Comparison of ENCODE assay signal across 8 mouse cellular contexts in genomic region chr11:50238324-50238723, GRCm38 (mm10). TPM values are rescaled to one million over a fixed set of nuclear protein-coding genes. Genes with fewer than 3 reads are reported as not detected.
DNase-seq lines count a peak whose midpoint lies in the region; ATAC-seq and TF ChIP-seq lines count a peak whose summit lies in the region.

Gene Ltc4s, minus strand, starts transcription at chr11:50238616.

- WGBS in spleen, adult 2 months = 46% methylated on average over 10 of the region's 10 CpGs
- 49% methylated on average over 10 of the region's 10 CpGs for WGBS in forebrain, embryonic 10.5 days
- 46% methylated on average over 10 of the region's 10 CpGs for WGBS in intestine, embryonic 15.5 days

- H3K9ac ChIP-seq in intestine, embryonic 15.5 days = no peak within 1 kb of the TSS

- H3K4me3 ChIP-seq in spleen, adult 2 months (ENCODE audit: extremely low read depth, insufficient read depth, insufficient read length) = peak within 1 kb of the TSS; percentile 85; the same call in 1 of the 2 replicates
- peak within 1 kb of the TSS; percentile 76 for H3K4me3 ChIP-seq in forebrain, embryonic 10.5 days
- H3K4me3 ChIP-seq in intestine, embryonic 15.5 days (replicated peaks) = peak within 1 kb of the TSS; percentile 58
- H3K4me3 ChIP-seq in megakaryocyte, embryonic 14.5 days (replicated peaks) = peak within 1 kb of the TSS; percentile 95

- no peak within 1 kb of the TSS for H3K27ac ChIP-seq in spleen, adult 2 months (ENCODE audit: insufficient read depth, low read length)
- H3K27ac ChIP-seq in forebrain, embryonic 10.5 days = no peak within 1 kb of the TSS
- H3K27ac ChIP-seq in intestine, embryonic 15.5 days = no peak within 1 kb of the TSS

- H3K36me3 ChIP-seq in spleen, adult 2 months (ENCODE audit: control insufficient read depth, insufficient read depth, low read length) = no peaks in the 10 kb centered on the region
- peaks cover 18% of the 10 kb centered on the region for H3K36me3 ChIP-seq in forebrain, embryonic 10.5 days (replicated peaks)
- peaks cover 17% of the 10 kb centered on the region for H3K36me3 ChIP-seq in intestine, embryonic 15.5 days
- peaks cover 25% of the 10 kb centered on the region for H3K36me3 ChIP-seq in megakaryocyte, embryonic 14.5 days (replicated peaks; ENCODE audit: low read length)

- no peak for DNase-seq in spleen, adult 2 months (ENCODE audit: low read depth in 1 of 2, low spot score in 2 of 2)
- no peak for DNase-seq in spleen, adult 18-20 months
- no peak for DNase-seq in forebrain, embryonic 10.5 days (ENCODE audit: extremely low spot score, low spot score)
- no peak for DNase-seq in B cell, adult 2 months
- no peak for DNase-seq in gastrocnemius, postnatal 4 days (ENCODE audit: low spot score in 2 of 2)
- DNase-seq in cerebellum, postnatal 4 days (ENCODE audit: low spot score in 2 of 2) = no peak

- no peak for ATAC-seq in intestine, embryonic 15.5 days

- no peak for TF ChIP-seq CTCF in spleen, adult 2 months (IDR thresholded peaks at IDR 0.05; ENCODE audit: extremely low read depth, insufficient read depth, insufficient read length, insufficient replicate concordance)

- no peaks in the 10 kb centered on the region for H3K9me3 ChIP-seq in forebrain, embryonic 10.5 days
- no peaks in the 10 kb centered on the region for H3K9me3 ChIP-seq in intestine, embryonic 15.5 days
- no peaks in the 10 kb centered on the region for H3K9me3 ChIP-seq in megakaryocyte, embryonic 14.5 days

- peak within 1 kb of the TSS; percentile 95 for H3K4me2 ChIP-seq in intestine, embryonic 15.5 days (replicated peaks)

- H3K4me1 ChIP-seq in spleen, adult 2 months (ENCODE audit: control insufficient read depth, insufficient read depth, insufficient read length) = peaks cover 4% of the 10 kb centered on the region; the same call in 1 of the 2 replicates
- peaks cover 20% of the 10 kb centered on the region for H3K4me1 ChIP-seq in forebrain, embryonic 10.5 days
- peaks cover 15% of the 10 kb centered on the region for H3K4me1 ChIP-seq in intestine, embryonic 15.5 days (replicated peaks)
- peaks cover 67% of the 10 kb centered on the region for H3K4me1 ChIP-seq in megakaryocyte, embryonic 14.5 days

- H3K27me3 ChIP-seq in spleen, adult 2 months (ENCODE audit: control insufficient read depth, insufficient read depth, low read length) = no peaks in the 10 kb centered on the region
- H3K27me3 ChIP-seq in forebrain, embryonic 10.5 days (ENCODE audit: poor library complexity, severe bottlenecking) = peaks cover 56% of the 10 kb centered on the region
- 0 out of 2 replicates have a peak, but pooled peaks cover 10% of the 10 kb centered on the region for H3K27me3 ChIP-seq in intestine, embryonic 15.5 days (replicated peaks)
- peaks cover 4% of the 10 kb centered on the region for H3K27me3 ChIP-seq in megakaryocyte, embryonic 14.5 days (replicated peaks)

- TF ChIP-seq POLR2A in spleen, adult 2 months (IDR thresholded peaks at IDR 0.05; ENCODE audit: low read depth, low read length) = no peak

RNA-seq across cellular contexts. Expression of gene Ltc4s, which starts in this region (rescaled TPM):
- polyA plus RNA-seq in spleen, adult 2 months (2012; rRNA removed) = 44.9 and 53.9 TPM in 2 replicates
- polyA plus RNA-seq in forebrain, embryonic 10.5 days (2016; fragmentation: Nextera tagmentation; extraction: Ambion mirVana) = 0.79 and 1.1 TPM in 2 replicates
- 3.9 and 4.2 TPM in 2 replicates for polyA plus RNA-seq in intestine, embryonic 15.5 days (2015; fragmentation: Nextera tagmentation; extraction: Ambion mirVana)
- polyA plus RNA-seq in megakaryocyte, embryonic 14.5 days (2012; ENCODE audit: insufficient read depth, low replicate concordance) = 10.5 and 22.9 TPM in 2 replicates
- 1 to 10 TPM; 5.7 to 7.3 TPM for total RNA-seq in gastrocnemius, postnatal 4 days (2021)
